Mouse (Mus musculus): ENCODE data around the gene Brpf1. TPM values are rescaled to one million over a fixed set of nuclear protein-coding genes. Genes with fewer than 3 reads are reported as not detected.
A peak's percentile ranks its signal among the peaks of the same experiment; 100 is the strongest.

Gene Brpf1
- 24.6 and 26.4 TPM in 2 replicates for polyA plus RNA-seq (2014; fragmentation: Nextera tagmentation; extraction: Ambion mirVana)

DNA sequence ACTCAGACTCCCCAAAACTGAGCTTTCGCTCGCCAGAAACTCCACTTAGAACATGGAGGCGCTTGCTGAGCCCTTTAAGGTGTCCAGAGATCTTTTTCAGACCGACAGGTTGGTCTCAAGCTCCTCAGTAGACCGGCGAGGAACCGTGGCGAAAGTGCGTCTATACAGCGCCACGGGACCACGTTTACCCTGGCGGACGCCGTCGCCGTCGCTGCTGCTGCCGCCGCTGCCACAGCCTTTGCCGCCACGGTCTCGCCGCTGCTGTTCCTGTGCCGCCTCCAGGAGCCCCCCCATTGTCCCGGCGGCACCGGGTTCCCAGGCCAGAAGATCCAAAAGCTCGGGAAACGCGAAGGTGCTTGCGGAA lies at the start of gene Brpf1:
TSS of gene Brpf1 (plus strand) at position 152 of the 364 bp plus-strand sequence.
- Histone ChIP-seq H3K4me1 (ENCODE audit: insufficient read depth) (peaks cover 4% of the 10 kb centered on the region; the same call in 1 of the 2 replicates), H3K36me3 (ENCODE audit: insufficient read depth) (peaks cover 21% of the 10 kb centered on the region), H3K4me3 (ENCODE audit: low read depth, low read length) (peak within 1 kb of the TSS; percentile 94), H3K27me3 (ENCODE audit: insufficient read depth, low read length) (no peaks in the 10 kb centered on the region), H3K27ac (ENCODE audit: low read depth) (peak within 1 kb of the TSS; percentile 99), H3K4me2 (peak within 1 kb of the TSS; percentile 74), H3K9ac (peak within 1 kb of the TSS; percentile 97), H3K9me3 (ENCODE audit: low read depth, low read length) (no peaks in the 10 kb centered on the region)
- DNase-seq (no peak), ATAC-seq (ENCODE audit: insufficient read depth) (peak; percentile 60)
- under 1% methylated on average over 32 of the region's 32 CpGs for WGBS
- 0 out of 2 replicates have a peak, but pooled peaks have one; percentile 1 for TF ChIP-seq CTCF (IDR thresholded peaks at IDR 0.05; ENCODE audit: low read depth)

DNA sequence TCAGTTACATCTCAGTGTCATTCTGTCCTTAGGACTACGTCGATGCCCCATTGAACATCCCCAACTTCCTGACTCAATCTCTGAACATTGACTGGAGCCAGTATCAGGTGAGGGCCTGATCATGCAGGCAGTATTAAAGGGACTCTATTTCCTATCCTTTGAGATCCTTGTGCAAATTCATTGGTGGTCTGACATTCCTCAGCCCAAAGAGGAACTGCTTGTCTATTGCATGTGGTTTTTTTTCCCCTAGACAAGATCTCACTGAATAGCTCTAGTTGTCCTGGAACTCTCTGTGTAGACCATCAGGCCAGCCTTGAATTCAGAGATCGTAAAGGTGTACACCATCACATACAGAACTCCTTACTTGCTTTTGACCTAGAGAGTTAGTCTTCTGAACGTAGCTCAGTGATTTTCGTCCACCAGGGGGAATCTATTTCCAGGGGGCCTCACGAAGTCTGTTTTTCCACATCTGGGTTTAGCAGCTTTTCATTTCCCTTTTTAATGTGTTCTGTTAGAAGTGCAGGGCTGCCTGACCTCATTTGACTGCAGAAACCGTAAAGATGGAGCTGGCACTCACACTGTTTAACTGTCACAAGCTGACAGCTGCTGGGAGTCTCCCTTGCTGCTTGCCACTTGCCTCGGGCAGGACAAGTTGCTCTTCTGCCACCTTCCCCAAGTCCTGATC lies 45.6 kb upstream of the Brpf1 start:
- Histone ChIP-seq H3K9me3 (ENCODE audit: low read depth, low read length) (no peaks in the 10 kb centered on the region), H3K36me3 (ENCODE audit: insufficient read depth) (peaks cover 73% of the 10 kb centered on the region), H3K9ac (no peak overlapping the region), H3K27ac (ENCODE audit: low read depth) (no peak overlapping the region), H3K4me1 (ENCODE audit: insufficient read depth) (no peaks in the 10 kb centered on the region), H3K4me2 (no peak overlapping the region), H3K4me3 (ENCODE audit: low read depth, low read length) (no peak overlapping the region), H3K27me3 (ENCODE audit: insufficient read depth, low read length) (no peaks in the 10 kb centered on the region)
- ATAC-seq (ENCODE audit: insufficient read depth) (no peak), DNase-seq (no peak)
- no peak for TF ChIP-seq CTCF (IDR thresholded peaks at IDR 0.05; ENCODE audit: low read depth)
- 76% methylated on average over 8 of the region's 8 CpGs for WGBS

DNA sequence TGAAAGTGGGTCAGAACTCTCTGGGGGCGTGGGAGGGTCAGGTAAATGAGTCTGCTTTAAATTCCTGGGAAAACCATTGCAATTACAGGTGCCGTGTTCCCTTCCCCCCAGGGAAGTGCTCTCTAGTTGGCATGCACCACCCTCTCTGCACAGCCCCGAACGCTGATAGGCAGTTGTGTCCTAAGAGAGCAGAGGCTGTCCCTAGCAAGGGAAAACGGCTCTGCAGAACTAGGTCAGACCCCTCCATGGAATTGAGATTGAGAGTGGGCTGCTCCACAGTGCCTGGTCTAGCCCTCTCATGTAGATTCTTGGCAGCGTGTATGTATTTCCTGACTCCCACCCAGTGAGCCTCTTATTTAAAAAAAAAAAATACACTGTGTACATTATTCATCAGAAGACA lies 43.4 kb upstream of the Brpf1 start:
- Histone ChIP-seq H3K9ac (no peak overlapping the region), H3K36me3 (ENCODE audit: insufficient read depth) (peaks cover 76% of the 10 kb centered on the region), H3K27ac (ENCODE audit: low read depth) (no peak overlapping the region), H3K9me3 (ENCODE audit: low read depth, low read length) (no peaks in the 10 kb centered on the region), H3K27me3 (ENCODE audit: insufficient read depth, low read length) (no peaks in the 10 kb centered on the region), H3K4me3 (ENCODE audit: low read depth, low read length) (no peak overlapping the region), H3K4me1 (ENCODE audit: insufficient read depth) (no peaks in the 10 kb centered on the region), H3K4me2 (no peak overlapping the region)
- TF ChIP-seq CTCF (IDR thresholded peaks at IDR 0.05; ENCODE audit: low read depth) = no peak
- 82% methylated on average over 6 of the region's 6 CpGs for WGBS
- ATAC-seq (ENCODE audit: insufficient read depth) (no peak), DNase-seq (no peak)

DNA sequence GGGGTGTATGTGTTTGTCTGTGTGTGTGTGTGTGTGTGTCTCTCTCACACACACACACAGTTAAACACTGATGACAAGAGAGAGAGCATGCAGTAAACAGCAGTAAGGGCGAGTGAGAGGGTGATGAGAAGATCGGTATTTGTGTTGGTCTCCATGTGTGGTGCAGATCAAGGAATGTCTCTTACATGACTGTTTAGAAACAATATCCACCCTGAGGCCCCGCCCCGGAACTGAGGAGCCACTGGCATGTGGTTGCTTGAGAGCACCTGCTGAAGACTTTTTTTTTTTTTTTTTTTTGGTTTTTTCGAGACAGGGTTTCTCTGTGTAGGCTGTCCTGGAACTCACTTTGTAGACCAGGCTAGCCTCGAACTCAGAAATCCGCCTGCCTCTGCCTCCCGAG lies 42.5 kb upstream of the Brpf1 start:
- no peak for ATAC-seq (ENCODE audit: insufficient read depth)
- Histone ChIP-seq H3K4me3 (ENCODE audit: low read depth, low read length) (no peak overlapping the region), H3K9me3 (ENCODE audit: low read depth, low read length) (no peaks in the 10 kb centered on the region), H3K36me3 (ENCODE audit: insufficient read depth) (peaks cover 78% of the 10 kb centered on the region), H3K4me1 (ENCODE audit: insufficient read depth) (no peaks in the 10 kb centered on the region), H3K4me2 (no peak overlapping the region), H3K27me3 (ENCODE audit: insufficient read depth, low read length) (no peaks in the 10 kb centered on the region), H3K27ac (ENCODE audit: low read depth) (no peak overlapping the region), H3K9ac (no peak overlapping the region)
- DNase-seq = no peak
- no peak for TF ChIP-seq CTCF (IDR thresholded peaks at IDR 0.05; ENCODE audit: low read depth)
- 88% methylated on average over 8 of the region's 8 CpGs for WGBS

DNA sequence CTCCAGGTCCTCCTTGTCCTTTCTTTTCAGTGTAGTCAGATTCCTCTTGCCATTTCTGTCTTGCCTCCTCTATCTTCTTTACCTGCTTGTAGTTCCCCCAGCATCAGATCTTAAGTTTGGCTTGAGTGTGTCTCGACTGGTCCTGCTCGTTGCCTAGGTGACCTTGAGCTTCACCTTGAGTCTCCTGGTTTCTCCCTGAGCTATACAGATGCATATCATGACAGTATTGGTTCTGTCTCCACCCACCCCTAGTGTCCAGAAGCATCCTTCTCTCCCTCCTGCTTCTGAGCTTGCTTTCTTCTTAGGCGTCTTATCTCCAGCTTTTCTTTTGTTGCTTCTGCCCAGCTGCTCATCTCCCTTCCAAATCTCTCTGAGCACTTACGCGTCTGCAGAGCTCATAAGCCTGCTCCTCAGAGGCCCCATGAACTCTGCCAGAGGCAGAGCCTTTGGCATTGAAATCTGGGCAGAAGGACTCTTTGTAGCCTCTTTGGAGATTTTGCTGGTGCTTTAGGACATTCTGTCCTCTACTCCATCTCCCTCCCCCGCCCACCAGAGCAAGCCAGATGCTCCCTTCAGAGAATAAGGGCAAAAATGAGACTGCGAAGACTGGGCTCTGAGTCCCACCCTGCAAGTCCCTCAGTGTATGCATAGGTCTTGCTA lies 39.8 kb upstream of the Brpf1 start:
- DNase-seq (no peak), ATAC-seq (ENCODE audit: insufficient read depth) (no peak)
- Histone ChIP-seq H3K4me2 (no peak overlapping the region), H3K27ac (ENCODE audit: low read depth) (no peak overlapping the region), H3K4me3 (ENCODE audit: low read depth, low read length) (no peak overlapping the region), H3K9ac (no peak overlapping the region), H3K36me3 (ENCODE audit: insufficient read depth) (peaks cover 77% of the 10 kb centered on the region), H3K27me3 (ENCODE audit: insufficient read depth, low read length) (no peaks in the 10 kb centered on the region), H3K9me3 (ENCODE audit: low read depth, low read length) (no peaks in the 10 kb centered on the region), H3K4me1 (ENCODE audit: insufficient read depth) (no peaks in the 10 kb centered on the region)
- WGBS = 82% methylated on average over 7 of the region's 7 CpGs
- TF ChIP-seq CTCF (IDR thresholded peaks at IDR 0.05; ENCODE audit: low read depth) = no peak

DNA sequence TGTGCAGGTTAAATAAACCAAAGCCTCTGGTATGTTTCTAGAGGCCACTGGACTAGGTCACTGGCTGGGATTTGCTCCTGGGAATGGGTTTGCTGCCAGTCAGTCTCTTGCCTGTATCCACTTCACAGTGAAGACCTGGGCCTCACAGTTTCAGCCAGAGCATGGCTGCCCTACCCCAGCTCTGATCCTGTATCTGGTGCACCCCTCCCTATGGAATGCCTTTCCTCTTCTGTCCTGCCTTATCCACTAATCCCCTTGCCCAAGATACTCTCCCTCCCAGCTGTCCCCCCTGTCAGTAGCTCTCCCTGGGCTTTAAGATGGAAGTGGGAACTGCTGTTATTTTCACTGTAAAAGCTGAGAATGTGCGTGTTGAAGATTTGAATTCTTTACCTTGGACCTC lies 38.9 kb upstream of the Brpf1 start:
- no peak for TF ChIP-seq CTCF (IDR thresholded peaks at IDR 0.05; ENCODE audit: low read depth)
- no peak for DNase-seq
- no peak overlapping the region for H3K4me3 ChIP-seq (ENCODE audit: low read depth, low read length)

DNA sequence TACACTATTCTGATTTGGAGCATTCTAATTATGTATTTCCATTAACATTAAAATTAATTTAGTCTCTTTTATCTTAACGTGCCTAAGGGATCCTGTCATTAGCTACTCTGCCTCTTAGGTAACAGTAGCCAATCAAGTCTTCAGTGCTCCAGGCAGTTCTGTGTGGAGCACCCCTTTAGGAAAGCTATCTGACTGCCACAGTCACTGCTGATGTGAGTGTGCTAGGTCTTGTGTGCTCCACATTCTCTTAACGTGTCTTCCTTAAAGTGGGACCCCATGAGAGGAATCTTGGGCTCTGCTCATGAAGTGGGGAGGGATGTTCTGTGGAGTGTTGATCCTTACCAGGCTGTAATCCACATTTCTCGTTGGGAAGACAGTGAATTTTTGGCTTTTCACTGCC lies 34.6 kb upstream of the Brpf1 start:
- TF ChIP-seq CTCF (IDR thresholded peaks at IDR 0.05; ENCODE audit: low read depth) = no peak
- no peaks in the 10 kb centered on the region for H3K27me3 ChIP-seq (ENCODE audit: insufficient read depth, low read length)
- H3K9ac ChIP-seq = no peak overlapping the region
- H3K4me1 ChIP-seq (ENCODE audit: insufficient read depth) = no peaks in the 10 kb centered on the region
- H3K27ac ChIP-seq (ENCODE audit: low read depth) = no peak overlapping the region
- DNase-seq (no peak), ATAC-seq (ENCODE audit: insufficient read depth) (no peak)
- H3K4me2 ChIP-seq = no peak overlapping the region
- H3K36me3 ChIP-seq (ENCODE audit: insufficient read depth) = peaks cover 69% of the 10 kb centered on the region
- WGBS = 62% methylated on average over 3 of the region's 3 CpGs
- no peaks in the 10 kb centered on the region for H3K9me3 ChIP-seq (ENCODE audit: low read depth, low read length)
- H3K4me3 ChIP-seq (ENCODE audit: low read depth, low read length) = no peak overlapping the region

More for the DNA sequence above, 38.9 kb upstream of the Brpf1 start:
- Histone ChIP-seq H3K9ac (no peak overlapping the region), H3K4me1 (ENCODE audit: insufficient read depth) (no peaks in the 10 kb centered on the region), H3K27ac (ENCODE audit: low read depth) (no peak overlapping the region), H3K4me2 (no peak overlapping the region), H3K9me3 (ENCODE audit: low read depth, low read length) (no peaks in the 10 kb centered on the region), H3K36me3 (ENCODE audit: insufficient read depth) (peaks cover 83% of the 10 kb centered on the region), H3K27me3 (ENCODE audit: insufficient read depth, low read length) (no peaks in the 10 kb centered on the region)
- 87% methylated on average over 1 of the region's 1 CpGs for WGBS
- ATAC-seq (ENCODE audit: insufficient read depth) = no peak
